Mouse (Mus musculus) thymus, adult 2 months (tissue): ENCODE results near the gene Map4k4.

Experiments used
- CTCF ChIP-seq: fragments of 200-500 bp; IDR thresholded peaks from 2 replicates; pipeline ENCODE4 v1.5.1; 2012; ENCODE audit warnings: mild to moderate bottlenecking, control low read depth, low read length, moderate library complexity, borderline replicate concordance; ENCODE audit not compliant: control insufficient read depth, poor library complexity, insufficient read depth; ENCODE audit errors: extremely low read depth
- POLR2A ChIP-seq: fragments of 200-500 bp; IDR thresholded peaks from 2 replicates; pipeline ENCODE4 v1.6.1; 2012; ENCODE audit warnings: mild to moderate bottlenecking, low read length, control low read depth, moderate library complexity; ENCODE audit not compliant: control insufficient read depth, poor library complexity, insufficient read depth; ENCODE audit errors: extremely low read depth

- no peak for TF ChIP-seq CTCF
- no peak for TF ChIP-seq POLR2A
Measured at GRCm38 (mm10) chr1:39856795-39857447, 43.8 kb upstream of the Map4k4 start.
